ENCODE assay signal across 10 mouse cellular contexts in genomic region chr4:128733496-128733895, GRCm38 (mm10). TPM values are rescaled to one million over a fixed set of nuclear protein-coding genes. Genes with fewer than 3 reads are reported as not detected.
DNase-seq lines count a peak whose midpoint lies in the region; ATAC-seq and TF ChIP-seq lines count a peak whose summit lies in the region.
"Had no signal": no experiment of that assay in that cellular context is flagged by ENCODE, and none has a peak within 500 bp of the region (broad histone marks: within the 10 kb centered on the region; RNA-seq: fewer than 3 reads in every experiment).

No protein-coding gene starts in this region.

- H3K36me3 ChIP-seq in kidney, embryonic 14.5 days (ENCODE audit: control insufficient read depth, insufficient read depth, low read length) = peaks cover 17% of the 10 kb centered on the region; the same call in 1 of the 2 replicates
- peaks cover 13% of the 10 kb centered on the region; the same call in 1 of the 2 replicates for H3K36me3 ChIP-seq in embryonic facial prominence, embryonic 14.5 days (ENCODE audit: control insufficient read depth, insufficient read depth, low read length)
- no peaks in the 10 kb centered on the region for H3K36me3 ChIP-seq in hindbrain, postnatal 0 days (ENCODE audit: insufficient read depth, low read length)
- peaks cover 75% of the 10 kb centered on the region for H3K36me3 ChIP-seq in midbrain, embryonic 10.5 days

- no peak overlapping the region for H3K4me3 ChIP-seq in kidney, embryonic 14.5 days (ENCODE audit: low read length)
- H3K4me3 ChIP-seq in embryonic facial prominence, embryonic 14.5 days (ENCODE audit: low read depth, low read length) = no peak overlapping the region
- no peak overlapping the region for H3K4me3 ChIP-seq in hindbrain, postnatal 0 days (ENCODE audit: low read length)
- H3K4me3 ChIP-seq in midbrain, embryonic 10.5 days = peak overlapping the region; percentile 2

- DNase-seq in kidney, adult 8-10 months = no peak
- no peak for DNase-seq in embryonic facial prominence, embryonic 14.5 days (ENCODE audit: low spot score)
- no peak for DNase-seq in hindbrain, postnatal 0 days (ENCODE audit: low spot score)
- DNase-seq in midbrain, embryonic 10.5 days (ENCODE audit: low spot score) = no peak
- DNase-seq in urinary bladder, adult 18-20 months (ENCODE audit: low spot score in 2 of 2) = no peak
- DNase-seq in urinary bladder, postnatal 4 days (ENCODE audit: low spot score in 2 of 2) = no peak
- no peak for DNase-seq in left cerebral cortex, adult 9 months (ENCODE audit: low spot score in 2 of 2)

- TF ChIP-seq CTCF in hindbrain, postnatal 0 days (IDR thresholded peaks at IDR 0.05; ENCODE audit: low read depth) = no peak

- H3K4me1 ChIP-seq in kidney, embryonic 14.5 days (ENCODE audit: control insufficient read depth, insufficient read depth, low read length) = peaks cover 86% of the 10 kb centered on the region
- H3K4me1 ChIP-seq in embryonic facial prominence, embryonic 14.5 days (ENCODE audit: control insufficient read depth, insufficient read depth, low read length) = peaks cover 77% of the 10 kb centered on the region
- H3K4me1 ChIP-seq in hindbrain, postnatal 0 days (ENCODE audit: insufficient read depth, low read length) = peaks cover 76% of the 10 kb centered on the region
- H3K4me1 ChIP-seq in midbrain, embryonic 10.5 days = peaks cover 99% of the 10 kb centered on the region

- H3K27ac ChIP-seq in kidney, embryonic 14.5 days (ENCODE audit: low read depth, low read length) = peak overlapping the region; percentile 71; the same call in 1 of the 2 replicates
- H3K27ac ChIP-seq in embryonic facial prominence, embryonic 14.5 days (replicated peaks; ENCODE audit: low read depth, low read length) = no peak overlapping the region
- peak overlapping the region; percentile 81 for H3K27ac ChIP-seq in hindbrain, postnatal 0 days
- peak overlapping the region; percentile 64 for H3K27ac ChIP-seq in midbrain, embryonic 10.5 days (replicated peaks)
- H3K27ac ChIP-seq: liver, embryonic 14.5 days had no signal

- ATAC-seq in kidney, embryonic 14.5 days (ENCODE audit: low FRiP score, low TSS enrichment) = no peak
- no peak for ATAC-seq in embryonic facial prominence, embryonic 14.5 days (ENCODE audit: low read depth)
- ATAC-seq in hindbrain, postnatal 0 days = no peak
- ATAC-seq: Patski had no signal

- no peak overlapping the region for H3K4me2 ChIP-seq in kidney, embryonic 14.5 days (replicated peaks; ENCODE audit: low read depth, low read length)
- H3K4me2 ChIP-seq in embryonic facial prominence, embryonic 14.5 days (ENCODE audit: low read depth, low read length) = no peak overlapping the region
- peak overlapping the region; percentile 31 for H3K4me2 ChIP-seq in hindbrain, postnatal 0 days (ENCODE audit: low read depth, low read length)

- no peak overlapping the region for H3K9ac ChIP-seq in kidney, embryonic 14.5 days (ENCODE audit: low read depth, low read length)
- H3K9ac ChIP-seq in embryonic facial prominence, embryonic 14.5 days (ENCODE audit: low read depth, low read length) = peak overlapping the region; percentile 28; the same call in 1 of the 2 replicates
- H3K9ac ChIP-seq in hindbrain, postnatal 0 days (replicated peaks; ENCODE audit: low read length) = 0 out of 2 replicates have a peak overlapping the region, but pooled peaks have one; percentile 17
- H3K9ac ChIP-seq: liver, embryonic 14.5 days had no signal

- WGBS in kidney, embryonic 14.5 days = 26% methylated on average over 6 of the region's 6 CpGs
- 40% methylated on average over 6 of the region's 6 CpGs for WGBS in embryonic facial prominence, embryonic 14.5 days
- whole genome bisulfite sequencing in hindbrain, postnatal 0 days = 18% methylated on average over 6 of the region's 6 CpGs
- 61% methylated on average over 6 of the region's 6 CpGs for WGBS in midbrain, embryonic 10.5 days

- no peaks in the 10 kb centered on the region for H3K9me3 ChIP-seq in kidney, embryonic 14.5 days (ENCODE audit: control insufficient read depth, low read length)
- H3K9me3 ChIP-seq in embryonic facial prominence, embryonic 14.5 days (ENCODE audit: control insufficient read depth, low read length) = no peaks in the 10 kb centered on the region
- H3K9me3 ChIP-seq in hindbrain, postnatal 0 days (ENCODE audit: low read length) = no peaks in the 10 kb centered on the region
- H3K9me3 ChIP-seq in midbrain, embryonic 10.5 days (replicated peaks) = no peaks in the 10 kb centered on the region

- H3K27me3 ChIP-seq in kidney, embryonic 14.5 days (ENCODE audit: control insufficient read depth, insufficient read depth, low read length) = no peaks in the 10 kb centered on the region
- H3K27me3 ChIP-seq in embryonic facial prominence, embryonic 14.5 days (replicated peaks; ENCODE audit: control insufficient read depth, insufficient read depth, low read length) = no peaks in the 10 kb centered on the region
- no peaks in the 10 kb centered on the region for H3K27me3 ChIP-seq in hindbrain, postnatal 0 days (ENCODE audit: insufficient read depth, low read length)
- H3K27me3 ChIP-seq in midbrain, embryonic 10.5 days (ENCODE audit: low read depth, poor library complexity, severe bottlenecking) = no peaks in the 10 kb centered on the region
- H3K27me3 ChIP-seq: Patski had no signal

RNA-seq across cellular contexts. Expression of gene A3galt2, which starts 21.7 kb away (rescaled TPM):
- polyA plus RNA-seq in kidney, embryonic 14.5 days (2014; fragmentation: Nextera tagmentation; extraction: Ambion mirVana) = 0.23 and 0.49 TPM in 2 replicates
- 0.13 TPM in 2 replicates for polyA plus RNA-seq in embryonic facial prominence, embryonic 14.5 days (2014; fragmentation: Nextera tagmentation; extraction: Ambion mirVana)
- total RNA-seq in hindbrain, postnatal 0 days (2014; rRNA removed) = 0.47 and 1.1 TPM in 2 replicates
- 0.10 TPM in 2 replicates for polyA plus RNA-seq in hindbrain, postnatal 0 days (2015; fragmentation: Nextera tagmentation; extraction: Ambion mirVana)
- polyA plus RNA-seq in midbrain, embryonic 10.5 days (2016; fragmentation: Nextera tagmentation; extraction: Ambion mirVana) = 0.10 and 0.24 TPM in 2 replicates
